Mouse (Mus musculus) bone marrow macrophage, adult 2 months (primary cell): ENCODE measurements around the gene Gria1.

ENCODE experiments used
- CTCF ChIP-seq: IDR thresholded peaks from 2 replicates; pipeline ENCODE4 v1.5.1; 2012; ENCODE audit warnings: low read depth, mild to moderate bottlenecking, low read length, moderate library complexity
- POLR2A ChIP-seq: IDR thresholded peaks from 2 replicates; pipeline ENCODE4 v1.6.1; 2012; ENCODE audit warnings: mild to moderate bottlenecking, low read depth, low read length, borderline replicate concordance

DNA sequence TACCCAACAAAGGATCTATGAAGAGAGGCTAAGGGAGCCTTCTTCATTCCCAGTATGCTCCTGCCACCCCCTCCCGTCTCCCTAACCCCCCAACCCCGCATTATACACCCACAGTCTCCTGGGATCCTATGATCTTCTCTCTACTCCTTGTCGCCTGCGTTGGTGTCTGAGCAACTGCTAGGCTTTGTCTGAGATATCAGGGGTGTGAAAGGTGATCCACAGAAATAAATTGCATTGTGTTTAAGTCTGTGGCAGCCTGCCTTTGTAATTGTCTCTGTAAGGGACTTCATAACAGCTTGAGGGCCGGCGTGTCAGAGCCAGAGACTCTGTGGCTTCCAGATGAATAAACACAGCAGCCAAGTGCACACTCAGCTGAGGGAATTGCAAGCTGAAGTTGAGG, 61.0 kb downstream of the Gria1 start:
- no peak for TF ChIP-seq CTCF
- TF ChIP-seq POLR2A, result no peak
